In the genomic region with DNA sequence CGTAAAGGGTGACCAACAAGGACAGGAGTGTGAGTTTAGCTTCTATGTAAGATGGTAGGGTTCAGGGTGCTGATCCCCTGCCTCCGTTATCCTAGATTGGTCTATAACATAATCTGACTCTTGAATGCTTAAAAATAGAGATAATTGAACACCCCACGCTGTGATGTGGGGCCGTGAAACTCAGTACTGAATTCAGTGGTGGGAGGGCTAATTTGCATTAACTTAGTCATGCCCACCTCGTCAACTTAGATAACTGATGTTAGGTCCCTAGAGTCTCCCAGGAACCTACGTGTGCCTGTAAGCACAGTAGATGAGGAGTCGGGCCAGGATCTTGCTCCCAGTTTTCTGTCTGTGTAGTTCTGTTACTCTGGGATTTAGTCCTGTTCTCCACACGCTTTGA, we compare ENCODE assay signal across 42 mouse cellular contexts. TPM values are rescaled to one million over a fixed set of nuclear protein-coding genes. Genes with fewer than 3 reads are reported as not detected.
"Had no signal": no experiment of that assay in that cellular context is flagged by ENCODE, and none has a peak within 500 bp of the region (broad histone marks: within the 10 kb centered on the region; RNA-seq: fewer than 3 reads in every experiment).

No protein-coding gene starts in this region.

- H3K9me3 ChIP-seq: heart, embryonic 13.5 days; heart, embryonic 15.5 days; hindbrain, embryonic 13.5 days; hindbrain, embryonic 15.5 days; kidney, embryonic 15.5 days; limb, embryonic 10.5 days; limb, embryonic 12.5 days; liver, embryonic 13.5 days; liver, embryonic 15.5 days had no signal

- ATAC-seq: hindbrain, postnatal 0 days; intestine, embryonic 16.5 days had no signal

- H3K4me3 ChIP-seq: heart, adult 2 months; heart, embryonic 13.5 days; heart, embryonic 15.5 days; hindbrain, embryonic 13.5 days; hindbrain, embryonic 15.5 days; kidney, embryonic 15.5 days; limb, embryonic 10.5 days; limb, embryonic 12.5 days; liver, embryonic 13.5 days; liver, embryonic 15.5 days had no signal

- H3K4me1 ChIP-seq: heart, embryonic 13.5 days; heart, embryonic 15.5 days; hindbrain, embryonic 13.5 days; hindbrain, embryonic 15.5 days; kidney, embryonic 15.5 days; limb, embryonic 10.5 days; limb, embryonic 12.5 days; liver, embryonic 13.5 days; liver, embryonic 15.5 days had no signal

- DNase-seq: gastrocnemius, postnatal 14 days; gastrocnemius, postnatal 36 days; heart, adult 2 months; heart, postnatal 14 days; heart, postnatal 36 days; kidney, adult 11 months; kidney, adult 2 months; kidney, adult 9 months; kidney, postnatal 14 days; kidney, postnatal 36 days; layer of hippocampus, adult 9-11 months; liver; liver, embryonic 13.5 days had no signal

- H3K27me3 ChIP-seq: heart, embryonic 13.5 days; heart, embryonic 15.5 days; hindbrain, embryonic 13.5 days; hindbrain, embryonic 15.5 days; kidney, embryonic 15.5 days; limb, embryonic 12.5 days; liver, embryonic 13.5 days; liver, embryonic 15.5 days had no signal

- H3K9ac ChIP-seq: heart, embryonic 13.5 days; heart, embryonic 15.5 days; hindbrain, embryonic 13.5 days; hindbrain, embryonic 15.5 days; kidney, embryonic 15.5 days; limb, embryonic 12.5 days; liver, embryonic 13.5 days; liver, embryonic 15.5 days had no signal

- H3K36me3 ChIP-seq: heart, embryonic 15.5 days; hindbrain, embryonic 15.5 days; kidney, embryonic 15.5 days; limb, embryonic 10.5 days; limb, embryonic 12.5 days; liver, embryonic 13.5 days; liver, embryonic 15.5 days had no signal

- H3K27ac ChIP-seq: heart, adult 2 months; heart, embryonic 13.5 days; heart, embryonic 15.5 days; hindbrain, embryonic 13.5 days; hindbrain, embryonic 15.5 days; hindbrain, postnatal 0 days; kidney, embryonic 15.5 days; kidney, postnatal 0 days; limb, embryonic 10.5 days; limb, embryonic 12.5 days; liver, embryonic 13.5 days; liver, embryonic 15.5 days had no signal

- H3K4me2 ChIP-seq: heart, embryonic 11.5 days; heart, embryonic 13.5 days; heart, embryonic 15.5 days; hindbrain, embryonic 13.5 days; hindbrain, embryonic 15.5 days; kidney, embryonic 15.5 days; limb, embryonic 12.5 days; liver, embryonic 11.5 days; liver, embryonic 13.5 days; liver, embryonic 15.5 days had no signal

RNA-seq across cellular contexts. Expression of a gene that starts 50.3 kb away (rescaled TPM):
- total RNA-seq: gastrocnemius, adult 18-20 months; gastrocnemius, adult 8-10 months; gastrocnemius, postnatal 14 days; gastrocnemius, postnatal 36 days; heart, adult 2 months; heart, postnatal 14 days; heart, postnatal 36 days; hematopoietic stem cell, adult 5-6 weeks; hindbrain, postnatal 0 days; layer of hippocampus, adult 18-20 months; layer of hippocampus, adult 8-10 months; layer of hippocampus, postnatal 25 days; left cerebral cortex, adult 18-20 months; left cerebral cortex, adult 8-10 months; left cerebral cortex, postnatal 10 days; left cerebral cortex, postnatal 25 days had no signal
- polyA plus RNA-seq: gonadal fat pad, adult 2 months; heart, adult 2 months; heart, embryonic 11.5 days; heart, embryonic 15.5 days; heart, postnatal 0 days; hindbrain, embryonic 11.5 days; hindbrain, embryonic 13.5 days; hindbrain, embryonic 15.5 days; hindbrain, postnatal 0 days; intestine, embryonic 14.5 days; kidney, adult 2 months; kidney, embryonic 15.5 days; kidney, postnatal 0 days; large intestine, adult 2 months; limb, embryonic 10.5 days; limb, embryonic 12.5 days; limb, embryonic 14.5 days; liver, embryonic 11.5 days; liver, embryonic 13.5 days; liver, embryonic 15.5 days had no signal
